Comparison of ENCODE assay signal across 8 mouse cellular contexts in genomic region chr9:88240740-88241139, GRCm38 (mm10).
DNase-seq lines count a peak whose midpoint lies in the region; ATAC-seq and TF ChIP-seq lines count a peak whose summit lies in the region.

No protein-coding gene starts in this region.

- DNase-seq in kidney, postnatal 36 days, result no peak
- no peak for DNase-seq in limb, embryonic 14.5 days (ENCODE audit: low spot score)
- DNase-seq in urinary bladder, postnatal 25 days (ENCODE audit: low spot score), result no peak
- DNase-seq in left cerebral cortex, postnatal 36 days (ENCODE audit: low spot score in 2 of 2), result no peak

- ATAC-seq in kidney, embryonic 15.5 days (replicated peaks; ENCODE audit: low FRiP score), result peak; percentile 42
- ATAC-seq in heart, embryonic 14.5 days (ENCODE audit: insufficient number of reproducible peaks, insufficient read depth, low FRiP score, low read depth), result peak; percentile 74
- no peak for ATAC-seq in limb, embryonic 14.5 days (ENCODE audit: low FRiP score, low read depth)
- ATAC-seq in neural tube, embryonic 15.5 days (ENCODE audit: low FRiP score), result peak; percentile 9; the same call in 1 of the 2 replicates
- ATAC-seq in cerebellum, adult (ENCODE audit: insufficient number of reproducible peaks, low FRiP score, low TSS enrichment), result no peak

- peaks cover 9% of the 10 kb centered on the region for H3K4me1 ChIP-seq in kidney, embryonic 15.5 days
- peaks cover 8 to 12% of the 10 kb centered on the region in 2 experiments for H3K4me1 ChIP-seq in heart, embryonic 14.5 days (ENCODE audit: control insufficient read depth in 2 of 2, insufficient read depth in 2 of 2, low read length in 2 of 2)
- H3K4me1 ChIP-seq in limb, embryonic 14.5 days (ENCODE audit: control insufficient read depth, insufficient read depth, low read length), result no peaks in the 10 kb centered on the region
- H3K4me1 ChIP-seq in neural tube, embryonic 15.5 days, result peaks cover 3% of the 10 kb centered on the region; the same call in 1 of the 2 replicates

- H3K36me3 ChIP-seq in kidney, embryonic 15.5 days, result no peaks in the 10 kb centered on the region
- H3K36me3 ChIP-seq in heart, embryonic 14.5 days (ENCODE audit: control insufficient read depth, insufficient read depth, low read length), result no peaks in the 10 kb centered on the region
- no peaks in the 10 kb centered on the region for H3K36me3 ChIP-seq in limb, embryonic 14.5 days (ENCODE audit: control insufficient read depth, insufficient read depth, low read length)
- H3K36me3 ChIP-seq in neural tube, embryonic 15.5 days, result no peaks in the 10 kb centered on the region

- no peak overlapping the region for H3K27ac ChIP-seq in kidney, embryonic 15.5 days
- peak overlapping the region; percentile 87 to 94 for H3K27ac ChIP-seq in heart, embryonic 14.5 days (replicated peaks in 1 of 2; ENCODE audit: control insufficient read depth in 1 of 2, insufficient read depth in 1 of 2, low read depth in 2 of 2, low read length in 2 of 2)
- H3K27ac ChIP-seq in limb, embryonic 14.5 days (replicated peaks; ENCODE audit: low read depth, low read length), result no peak overlapping the region
- no peak overlapping the region for H3K27ac ChIP-seq in neural tube, embryonic 15.5 days (replicated peaks)

- H3K4me2 ChIP-seq in kidney, embryonic 15.5 days, result peak overlapping the region; percentile 68
- H3K4me2 ChIP-seq in heart, embryonic 14.5 days (ENCODE audit: low read length), result peak overlapping the region; percentile 71
- H3K4me2 ChIP-seq in limb, embryonic 14.5 days (replicated peaks; ENCODE audit: low read depth, low read length, severe bottlenecking), result peak overlapping the region; percentile 67
- H3K4me2 ChIP-seq in neural tube, embryonic 15.5 days, result peak overlapping the region; percentile 56

- no peaks in the 10 kb centered on the region for H3K9me3 ChIP-seq in kidney, embryonic 15.5 days (replicated peaks)
- H3K9me3 ChIP-seq in heart, embryonic 14.5 days (ENCODE audit: control insufficient read depth, low read length), result no peaks in the 10 kb centered on the region
- no peaks in the 10 kb centered on the region for H3K9me3 ChIP-seq in limb, embryonic 14.5 days (ENCODE audit: control insufficient read depth, low read length)
- no peaks in the 10 kb centered on the region for H3K9me3 ChIP-seq in neural tube, embryonic 15.5 days (replicated peaks)

- intact Hi-C loops in left cerebral cortex, postnatal 36 days (cut with DNase I), result loop anchor here (2.0 to 5.0 kb wide), 3 partner anchors 122 to 307 kb away; partner anchors contain the start of gene Zfp949

- 4% methylated on average over 4 of the region's 4 CpGs for WGBS in kidney, embryonic 15.5 days
- 10% methylated on average over 4 of the region's 4 CpGs for WGBS in heart, embryonic 14.5 days
- WGBS in limb, embryonic 14.5 days, result 14% methylated on average over 4 of the region's 4 CpGs
- WGBS in neural tube, embryonic 15.5 days, result 15% methylated on average over 4 of the region's 4 CpGs

- H3K4me3 ChIP-seq in kidney, embryonic 15.5 days (replicated peaks), result peak overlapping the region; percentile 47; the same call in 1 of the 2 replicates
- H3K4me3 ChIP-seq in heart, embryonic 14.5 days (ENCODE audit: control insufficient read depth in 1 of 2, insufficient read depth in 1 of 2, low read depth in 1 of 2, low read length in 2 of 2), result peak overlapping the region; percentile 37 to 41; a peak in 3 of 4 replicates
- peak overlapping the region; percentile 41 for H3K4me3 ChIP-seq in limb, embryonic 14.5 days (replicated peaks; ENCODE audit: low read length)
- peak overlapping the region; percentile 34; the same call in 1 of the 2 replicates for H3K4me3 ChIP-seq in neural tube, embryonic 15.5 days (replicated peaks)

- 0 out of 2 replicates have a peak overlapping the region, but pooled peaks have one; percentile 36 for H3K9ac ChIP-seq in kidney, embryonic 15.5 days
- peak overlapping the region; percentile 67 for H3K9ac ChIP-seq in heart, embryonic 14.5 days (ENCODE audit: low read length)
- peak overlapping the region; percentile 52 for H3K9ac ChIP-seq in limb, embryonic 14.5 days (ENCODE audit: low read depth, low read length, severe bottlenecking)
- no peak overlapping the region for H3K9ac ChIP-seq in neural tube, embryonic 15.5 days (replicated peaks)

- no peak for TF ChIP-seq POLR2A in limb, embryonic 14.5 days (IDR thresholded peaks at IDR 0.05; ENCODE audit: borderline replicate concordance, extremely low read depth, insufficient read depth, insufficient read length)

- peaks cover 4% of the 10 kb centered on the region; the same call in 1 of the 2 replicates for H3K27me3 ChIP-seq in kidney, embryonic 15.5 days
- H3K27me3 ChIP-seq in heart, embryonic 14.5 days (ENCODE audit: control insufficient read depth, insufficient read depth, low read length), result no peaks in the 10 kb centered on the region
- no peaks in the 10 kb centered on the region for H3K27me3 ChIP-seq in limb, embryonic 14.5 days (ENCODE audit: control insufficient read depth, insufficient read depth, low read length)
- H3K27me3 ChIP-seq in neural tube, embryonic 15.5 days (replicated peaks), result no peaks in the 10 kb centered on the region

Comparison
In these comparisons a context has a peak if more than half of its experiments do, and no peak if none do; other contexts are left out.
1. ATAC-seq: peak in kidney, embryonic 15.5 days (single experiment), heart, embryonic 14.5 days (single experiment) and neural tube, embryonic 15.5 days (single experiment); none in limb, embryonic 14.5 days (single experiment) and cerebellum, adult (single experiment).
2. H3K27ac ChIP-seq: peak in heart, embryonic 14.5 days (2 of 2); none in kidney, embryonic 15.5 days (single experiment), limb, embryonic 14.5 days (single experiment) and neural tube, embryonic 15.5 days (single experiment).
3. Peak in every context shown above with its lines, with median percentiles within 50 percentile points of each other: H3K4me2 ChIP-seq and H3K4me3 ChIP-seq.